Mouse (Mus musculus) lung, embryonic 14.5 days (tissue): ENCODE data around the gene Pcp2. TPM values are rescaled to one million over a fixed set of nuclear protein-coding genes. Genes with fewer than 3 reads are reported as not detected.

ENCODE experiments used
- ATAC-seq: fragments of 200-750 bp; cut with Nextera tagmentation; 2 replicates; pipeline ENCODE4 v1.8.0; 2017; ENCODE audit warnings: mild to moderate bottlenecking, moderate TSS enrichment, moderate library complexity; ENCODE audit not compliant: insufficient read depth
- DNase-seq: peaks from one replicate; pipeline ENCODE4 v3.0.0-alpha.2; 2015
- H3K27ac ChIP-seq: fragments of 300-500 bp; sonication (generic); 2 replicates; pipeline ENCODE4 v1.5.1; 2014; ENCODE audit warnings: low read depth, mild to moderate bottlenecking, moderate library complexity
- H3K27me3 ChIP-seq: fragments of 300-500 bp; sonication (generic); 2 replicates; pipeline ENCODE4 v1.6.1; 2014; ENCODE audit warnings: low read length, control low read depth; ENCODE audit not compliant: insufficient read depth
- H3K36me3 ChIP-seq: fragments of 300-500 bp; sonication (generic); 2 replicates; pipeline ENCODE4 v1.6.1; 2014; ENCODE audit warnings: control low read depth; ENCODE audit not compliant: insufficient read depth
- H3K4me1 ChIP-seq: fragments of 300-500 bp; sonication (generic); 2 replicates; pipeline ENCODE4 v1.6.1; 2014; ENCODE audit warnings: antibody characterized with exemption, control low read depth; ENCODE audit not compliant: insufficient read depth
- H3K4me2 ChIP-seq: fragments of 300-500 bp; sonication (generic); 2 replicates; pipeline ENCODE4 v1.6.1; 2014; ENCODE audit warnings: mild to moderate bottlenecking
- H3K4me3 ChIP-seq: fragments of 300-500 bp; sonication (generic); 2 replicates; pipeline ENCODE4 v1.5.1; 2014; ENCODE audit warnings: low read depth, low read length
- H3K9ac ChIP-seq: fragments of 300-500 bp; sonication (generic); 2 replicates; pipeline ENCODE4 v1.6.1; 2014
- H3K9me3 ChIP-seq: fragments of 300-500 bp; sonication (generic); 2 replicates; pipeline ENCODE4 v1.6.1; 2016; ENCODE audit warnings: low read depth, low read length, control low read depth
- CTCF ChIP-seq: IDR thresholded peaks from 2 replicates; pipeline ENCODE4 v1.5.1; 2016; ENCODE audit warnings: antibody characterized with exemption, low read depth
- WGBS: fragments of 180-500 bp; shearing (Covaris S2); extraction: QIAGEN DNeasy Blood & Tissue Kit; methylation state at CpG from one replicate; pipeline ENCODE4 v1.1.7; 2014; 5-methylcytosine and 5-hydroxymethylcytosine counted together
- polyA plus RNA-seq: library from polyadenylated mRNA; unstranded; fragments of >200 nt; fragmentation: Nextera tagmentation; extraction: Ambion mirVana; gene quantifications from 2 replicates; pipeline ENCODE4 v1.2.1, GENCODE M21; 2014

The Pcp2 gene
- polyA plus RNA-seq, 1 experiment from 2014 or later: not detected

GRCm38 (mm10) chr8:3646824-3647531 is 21.6 kb upstream of the Pcp2 start:
- no peak overlapping the region for H3K9ac ChIP-seq
- no peak overlapping the region for H3K27ac ChIP-seq
- no peak for ATAC-seq
- DNase-seq: no peak
- no peak overlapping the region for H3K4me2 ChIP-seq
- H3K4me1 ChIP-seq: no peaks in the 10 kb centered on the region
- no peak overlapping the region for H3K4me3 ChIP-seq
- H3K36me3 ChIP-seq: no peaks in the 10 kb centered on the region
- H3K27me3 ChIP-seq: no peaks in the 10 kb centered on the region
- WGBS: 77% methylated on average over 6 of the region's 6 CpGs
- H3K9me3 ChIP-seq: no peaks in the 10 kb centered on the region
- TF ChIP-seq CTCF: no peak

DNA sequence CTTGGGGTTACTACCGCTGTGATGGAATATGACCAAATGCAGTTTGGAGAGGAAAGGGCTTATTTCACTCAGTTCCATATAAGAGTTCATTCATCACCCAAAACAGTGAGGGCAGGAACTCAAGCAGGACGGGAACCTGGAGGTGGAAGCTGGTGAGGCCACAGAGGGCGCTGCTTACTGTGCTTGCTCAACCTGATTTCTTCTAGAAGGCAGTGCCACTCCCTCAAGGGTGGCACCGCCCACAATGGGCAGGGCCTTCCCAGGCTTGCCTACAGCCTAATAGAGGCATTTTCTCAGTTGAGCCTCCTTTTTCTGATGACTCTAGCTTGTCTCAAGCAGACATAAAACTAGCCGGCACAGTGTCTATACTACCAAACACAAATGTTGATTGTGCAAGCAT is 20.5 kb upstream of the Pcp2 start:
- 16% methylated on average over 5 of the region's 5 CpGs for WGBS
- Histone ChIP-seq H3K9me3 (no peaks in the 10 kb centered on the region), H3K9ac (no peak overlapping the region), H3K36me3 (no peaks in the 10 kb centered on the region), H3K27ac (no peak overlapping the region), H3K4me3 (no peak overlapping the region), H3K4me2 (no peak overlapping the region), H3K27me3 (no peaks in the 10 kb centered on the region), H3K4me1 (no peaks in the 10 kb centered on the region)
- peak; percentile 12; the same call in 1 of the 2 replicates for TF ChIP-seq CTCF
- DNase-seq (peak; percentile 34), ATAC-seq (peak; percentile 44; the same call in 1 of the 2 replicates)

GRCm38 (mm10) chr8:3631478-3631875 is 6.1 kb upstream of the Pcp2 start:
- peak; percentile 13; the same call in 1 of the 2 replicates for ATAC-seq
- no peak for DNase-seq
- no peak for TF ChIP-seq CTCF

GRCm38 (mm10) chr8:3630647-3631477 is 5.5 kb upstream of the Pcp2 start, which contains the start of gene Stxbp2:
Gene Stxbp2, plus strand, starts transcription at chr8:3630955.
- Histone ChIP-seq H3K4me3 (peak within 1 kb of the TSS; percentile 59), H3K27ac (no peak within 1 kb of the TSS), H3K27me3 (0 out of 2 replicates have a peak, but pooled peaks cover 5% of the 10 kb centered on the region), H3K4me2 (peak within 1 kb of the TSS; percentile 62), H3K9me3 (no peaks in the 10 kb centered on the region), H3K9ac (peak within 1 kb of the TSS; percentile 56), H3K36me3 (0 out of 2 replicates have a peak, but pooled peaks cover 3% of the 10 kb centered on the region), H3K4me1 (no peaks in the 10 kb centered on the region)
- peak; percentile 92 for ATAC-seq
- WGBS: 5% methylated on average over 47 of the region's 47 CpGs
- peak; percentile 83 for DNase-seq
- no peak for TF ChIP-seq CTCF

More at GRCm38 (mm10) chr8:3631478-3631875, 6.1 kb upstream of the Pcp2 start:
- no peak overlapping the region for H3K27ac ChIP-seq
- H3K4me1 ChIP-seq: no peaks in the 10 kb centered on the region
- H3K4me3 ChIP-seq: peak overlapping the region; percentile 59
- H3K36me3 ChIP-seq: 0 out of 2 replicates have a peak, but pooled peaks cover 6% of the 10 kb centered on the region
- no peaks in the 10 kb centered on the region for H3K9me3 ChIP-seq
- peak overlapping the region; percentile 56 for H3K9ac ChIP-seq
- peak overlapping the region; percentile 62 for H3K4me2 ChIP-seq
- WGBS: 16% methylated on average over 8 of the region's 8 CpGs
- H3K27me3 ChIP-seq: 0 out of 2 replicates have a peak, but pooled peaks cover 5% of the 10 kb centered on the region

GRCm38 (mm10) chr8:3628014-3628413 is 2.7 kb upstream of the Pcp2 start:
- no peak overlapping the region for H3K4me2 ChIP-seq
- 29% methylated on average over 5 of the region's 5 CpGs for WGBS
- no peaks in the 10 kb centered on the region for H3K4me1 ChIP-seq
- no peak overlapping the region for H3K27ac ChIP-seq
- H3K4me3 ChIP-seq: no peak overlapping the region
- H3K27me3 ChIP-seq: 0 out of 2 replicates have a peak, but pooled peaks cover 5% of the 10 kb centered on the region
- H3K9me3 ChIP-seq: no peaks in the 10 kb centered on the region
- peak; percentile 43 for DNase-seq
- no peaks in the 10 kb centered on the region for H3K36me3 ChIP-seq
- no peak for ATAC-seq
- H3K9ac ChIP-seq: no peak overlapping the region
- TF ChIP-seq CTCF: peak; percentile 60

DNA sequence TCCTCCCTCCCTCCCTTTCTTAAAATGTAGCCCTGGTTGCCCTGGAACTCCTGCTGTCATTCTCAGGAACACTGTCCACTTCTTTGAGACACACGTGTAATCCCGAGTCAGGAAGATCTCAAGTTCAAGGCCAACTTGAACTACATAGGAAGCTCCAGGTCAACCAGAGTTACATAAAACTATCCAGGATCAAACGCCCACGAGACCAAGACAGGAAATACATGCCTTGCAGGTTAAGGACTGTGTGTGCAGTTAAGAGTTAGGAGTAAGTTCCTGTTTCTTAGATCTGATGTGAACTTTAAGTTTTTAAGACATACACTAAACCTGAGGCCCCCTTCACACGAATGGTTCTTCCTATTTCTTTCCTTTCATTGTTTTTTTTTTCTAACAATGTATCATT is 1.6 kb upstream of the Pcp2 start:
- DNase-seq: no peak
- no peaks in the 10 kb centered on the region for H3K36me3 ChIP-seq
- WGBS: 45% methylated on average over 5 of the region's 5 CpGs
- H3K27me3 ChIP-seq: 0 out of 2 replicates have a peak, but pooled peaks cover 5% of the 10 kb centered on the region
- no peaks in the 10 kb centered on the region for H3K4me1 ChIP-seq
- H3K27ac ChIP-seq: no peak overlapping the region
- TF ChIP-seq CTCF: no peak
- no peak for ATAC-seq
- no peak overlapping the region for H3K4me2 ChIP-seq
- H3K4me3 ChIP-seq: no peak overlapping the region
- H3K9me3 ChIP-seq: no peaks in the 10 kb centered on the region
- no peak overlapping the region for H3K9ac ChIP-seq

GRCm38 (mm10) chr8:3622119-3622518 is 3.2 kb downstream of the Pcp2 start:
- no peak for ATAC-seq
- 63% methylated on average over 8 of the region's 8 CpGs for WGBS
- no peak overlapping the region for H3K27ac ChIP-seq

More at GRCm38 (mm10) chr8:3622119-3622518, 3.2 kb downstream of the Pcp2 start:
- peaks cover 3% of the 10 kb centered on the region; the same call in 1 of the 2 replicates for H3K4me1 ChIP-seq
- H3K9me3 ChIP-seq: no peaks in the 10 kb centered on the region
- no peaks in the 10 kb centered on the region for H3K27me3 ChIP-seq
- no peak for TF ChIP-seq CTCF
- H3K9ac ChIP-seq: peak overlapping the region; percentile 55
- H3K4me3 ChIP-seq: peak overlapping the region; percentile 87
- peak overlapping the region; percentile 69 for H3K4me2 ChIP-seq
- DNase-seq: no peak
- H3K36me3 ChIP-seq: peaks cover 14% of the 10 kb centered on the region
